Mouse (Mus musculus) neural tube, embryonic 13.5 days (tissue): Measurements from ENCODE around the gene Mast4. TPM values are rescaled to one million over a fixed set of nuclear protein-coding genes. Genes with fewer than 3 reads are reported as not detected.

Experiments used
- ATAC-seq: fragments of 200-750 bp; cut with Nextera tagmentation; 2 replicates; pipeline ENCODE4 v1.8.0; 2017; ENCODE audit warnings: low read depth, mild to moderate bottlenecking, moderate TSS enrichment, moderate library complexity
- H3K27ac ChIP-seq: fragments of 300-500 bp; sonication (generic); replicated peaks from 2 replicates; pipeline ENCODE4 v1.5.1; 2015; ENCODE audit warnings: moderate library complexity, mild to moderate bottlenecking, inconsistent platforms
- H3K27me3 ChIP-seq: fragments of 300-500 bp; sonication (generic); 2 replicates; pipeline ENCODE4 v1.6.1; 2015; ENCODE audit warnings: mild to moderate bottlenecking, inconsistent platforms
- H3K36me3 ChIP-seq: fragments of 300-500 bp; sonication (generic); 2 replicates; pipeline ENCODE4 v1.6.1; 2015; ENCODE audit warnings: mild to moderate bottlenecking, inconsistent platforms
- H3K4me1 ChIP-seq: fragments of 300-500 bp; sonication (generic); replicated peaks from 2 replicates; pipeline ENCODE4 v1.6.1; 2015; ENCODE audit warnings: inconsistent platforms
- H3K4me2 ChIP-seq: fragments of 300-500 bp; sonication (generic); 2 replicates; pipeline ENCODE4 v1.6.1; 2015; ENCODE audit warnings: inconsistent platforms, mild to moderate bottlenecking, moderate library complexity
- H3K4me3 ChIP-seq: fragments of 300-500 bp; sonication (generic); 2 replicates; pipeline ENCODE4 v1.5.1; 2015; ENCODE audit warnings: mild to moderate bottlenecking, inconsistent platforms
- H3K9ac ChIP-seq: fragments of 300-500 bp; sonication (generic); 2 replicates; pipeline ENCODE4 v1.6.1; 2015; ENCODE audit warnings: moderate library complexity, mild to moderate bottlenecking, inconsistent platforms
- H3K9me3 ChIP-seq: fragments of 300-500 bp; sonication (generic); 2 replicates; pipeline ENCODE4 v1.6.1; 2016; ENCODE audit warnings: inconsistent platforms
- WGBS: fragments of 180-500 bp; shearing (Covaris S2); methylation state at CpG from one replicate; pipeline ENCODE4 v1.1.7; 2015; 5-methylcytosine and 5-hydroxymethylcytosine counted together
- polyA plus RNA-seq: library from polyadenylated mRNA; unstranded; fragments of >200 nt; fragmentation: Nextera tagmentation; extraction: Ambion mirVana; gene quantifications from 2 replicates; pipeline ENCODE4 v1.2.1, GENCODE M21; 2015

Mast4 gene
- polyA plus RNA-seq, 1 experiment from 2014 or later, result 19.5 TPM

DNA sequence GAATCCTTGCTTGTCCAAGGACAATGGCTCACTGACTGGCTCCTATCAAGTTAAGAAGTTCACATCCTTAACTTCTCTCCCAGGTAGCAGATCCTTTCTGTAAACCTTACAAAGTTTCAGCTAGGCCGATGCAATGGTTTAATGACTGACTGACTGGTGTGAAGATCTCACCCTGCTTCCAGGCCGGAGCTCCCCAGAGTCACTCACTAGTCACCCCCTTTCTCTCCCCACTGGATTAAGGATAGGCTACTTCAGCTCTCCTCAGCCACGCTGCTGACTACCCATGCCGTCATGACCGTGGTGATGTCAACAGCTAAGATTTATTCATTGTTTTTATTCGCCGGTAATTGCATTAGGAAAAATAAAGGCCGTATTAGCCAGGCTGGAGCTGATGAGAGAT is 433.8 kb downstream of the Mast4 start:
- Histone ChIP-seq H3K4me3 (no peak overlapping the region), H3K27ac (no peak overlapping the region), H3K36me3 (no peaks in the 10 kb centered on the region), H3K4me1 (peaks cover 47% of the 10 kb centered on the region), H3K9ac (no peak overlapping the region), H3K27me3 (no peaks in the 10 kb centered on the region), H3K4me2 (no peak overlapping the region), H3K9me3 (no peaks in the 10 kb centered on the region)
- WGBS, result 59% methylated on average over 8 of the region's 8 CpGs
- no peak for ATAC-seq

DNA sequence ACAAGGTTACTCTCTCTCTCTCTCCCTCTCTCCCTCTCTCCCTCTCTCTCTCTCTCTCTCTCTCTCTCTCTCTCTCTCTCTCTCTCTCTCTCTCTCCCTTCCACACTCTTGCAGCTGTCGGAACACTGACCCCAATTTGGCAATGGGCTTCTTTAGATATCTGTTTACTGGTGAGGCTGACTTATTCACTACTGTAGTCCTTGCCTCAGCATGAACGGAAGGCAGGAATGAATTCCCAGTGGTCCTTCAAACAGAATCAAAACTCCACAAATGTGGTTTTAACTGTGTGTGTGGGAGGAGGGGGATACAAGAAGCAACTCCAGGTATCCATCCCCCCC is 434.2 kb downstream of the Mast4 start:
- Histone ChIP-seq H3K27me3 (no peaks in the 10 kb centered on the region), H3K9me3 (no peaks in the 10 kb centered on the region), H3K4me2 (no peak overlapping the region), H3K4me1 (peaks cover 47% of the 10 kb centered on the region), H3K9ac (no peak overlapping the region), H3K4me3 (no peak overlapping the region), H3K27ac (no peak overlapping the region), H3K36me3 (no peaks in the 10 kb centered on the region)
- 70% methylated on average over 2 of the region's 2 CpGs for WGBS
- ATAC-seq, result no peak

GRCm38 (mm10) chr13:102899253-102900082 is 434.8 kb downstream of the Mast4 start:
- WGBS, result 65% methylated on average over 9 of the region's 9 CpGs
- no peak for ATAC-seq

DNA sequence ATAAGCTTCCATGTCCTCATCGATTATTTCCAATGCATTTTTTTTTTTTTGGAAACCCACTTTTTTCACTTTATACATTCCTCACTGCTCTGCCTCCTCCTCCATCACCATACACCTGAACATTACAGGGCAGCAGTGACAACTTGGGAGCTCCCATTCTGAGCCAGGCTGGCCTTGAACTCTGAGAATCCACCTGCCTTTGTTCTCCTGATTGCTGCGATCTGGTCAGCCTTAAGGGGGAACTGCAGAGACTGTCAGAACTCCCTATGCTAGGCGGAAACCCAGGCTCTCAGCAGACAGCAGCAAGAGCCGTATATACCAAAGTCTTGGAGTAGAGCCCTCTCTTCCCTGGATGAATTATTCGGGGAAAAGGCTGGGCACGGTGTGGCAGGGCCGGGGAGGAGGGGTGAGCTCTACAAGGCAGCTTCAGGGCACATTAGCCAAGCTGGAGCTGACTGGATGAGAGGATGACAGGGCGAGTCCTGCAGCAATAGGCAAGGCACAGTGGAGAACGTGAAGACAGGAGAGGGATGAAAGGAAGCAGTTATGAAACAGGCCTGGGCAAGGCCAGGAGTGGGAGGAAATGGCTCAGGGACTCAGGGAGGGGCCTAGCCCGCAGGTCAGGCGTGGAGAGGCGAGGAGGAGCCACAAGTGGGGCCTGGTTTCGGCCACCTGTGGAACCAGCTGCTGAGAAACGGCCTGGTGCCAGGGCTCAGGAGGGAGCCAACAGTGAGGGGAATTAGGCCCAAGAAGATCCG is 435.7 kb downstream of the Mast4 start:
- Histone ChIP-seq H3K27ac (no peak overlapping the region), H3K9me3 (no peaks in the 10 kb centered on the region), H3K4me1 (peaks cover 58% of the 10 kb centered on the region), H3K9ac (no peak overlapping the region), H3K27me3 (no peaks in the 10 kb centered on the region), H3K4me2 (no peak overlapping the region), H3K36me3 (no peaks in the 10 kb centered on the region), H3K4me3 (no peak overlapping the region)
- WGBS, result 48% methylated on average over 15 of the region's 15 CpGs
- ATAC-seq, result no peak

More at GRCm38 (mm10) chr13:102899253-102900082, 434.8 kb downstream of the Mast4 start:
- Histone ChIP-seq H3K9ac (no peak overlapping the region), H3K36me3 (no peaks in the 10 kb centered on the region), H3K4me3 (no peak overlapping the region), H3K9me3 (no peaks in the 10 kb centered on the region), H3K4me2 (no peak overlapping the region), H3K27ac (no peak overlapping the region), H3K4me1 (peaks cover 50% of the 10 kb centered on the region), H3K27me3 (no peaks in the 10 kb centered on the region)

- H3K4me1 ChIP-seq, result peaks cover 62% of the 10 kb centered on the region
- H3K4me3 ChIP-seq, result no peak overlapping the region
- no peaks in the 10 kb centered on the region for H3K9me3 ChIP-seq
- no peak overlapping the region for H3K9ac ChIP-seq
- no peaks in the 10 kb centered on the region for H3K36me3 ChIP-seq
- H3K27ac ChIP-seq, result no peak overlapping the region
- no peak for ATAC-seq
- no peak overlapping the region for H3K4me2 ChIP-seq
- no peaks in the 10 kb centered on the region for H3K27me3 ChIP-seq
These were observed 438.0 kb downstream of the Mast4 start for GRCm38 (mm10) chr13:102896322-102896721.

DNA sequence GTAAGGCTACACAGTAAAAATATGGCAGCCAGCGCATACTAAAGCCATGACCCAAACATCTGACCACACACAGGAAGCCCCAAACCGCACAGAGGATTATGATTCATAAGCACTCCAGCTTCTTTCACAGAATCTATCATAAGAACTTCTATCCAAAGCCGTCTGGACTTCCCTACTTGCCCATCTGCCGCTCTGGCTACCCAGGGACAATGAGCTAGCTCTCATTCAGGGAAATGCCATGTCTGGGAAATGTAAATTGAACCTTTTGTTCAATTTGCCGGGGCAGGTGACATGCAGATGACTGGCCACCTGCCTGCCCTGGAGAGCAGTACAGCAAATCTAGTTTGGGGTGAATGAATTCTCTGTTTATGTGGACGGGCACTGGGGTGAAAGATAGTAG is 438.4 kb downstream of the Mast4 start:
- Histone ChIP-seq H3K27ac (no peak overlapping the region), H3K4me2 (no peak overlapping the region), H3K9me3 (no peaks in the 10 kb centered on the region), H3K27me3 (no peaks in the 10 kb centered on the region), H3K9ac (no peak overlapping the region), H3K36me3 (no peaks in the 10 kb centered on the region), H3K4me3 (no peak overlapping the region), H3K4me1 (peaks cover 58% of the 10 kb centered on the region)
- ATAC-seq, result no peak
- 46% methylated on average over 6 of the region's 6 CpGs for WGBS

GRCm38 (mm10) chr13:102894287-102895234 is 439.7 kb downstream of the Mast4 start:
- Histone ChIP-seq H3K27ac (no peak overlapping the region), H3K27me3 (no peaks in the 10 kb centered on the region), H3K9me3 (no peaks in the 10 kb centered on the region), H3K36me3 (no peaks in the 10 kb centered on the region), H3K4me3 (no peak overlapping the region), H3K9ac (no peak overlapping the region), H3K4me1 (peaks cover 51% of the 10 kb centered on the region), H3K4me2 (no peak overlapping the region; the same call in 1 of the 2 replicates)
- WGBS, result 25% methylated on average over 15 of the region's 15 CpGs
- no peak for ATAC-seq

GRCm38 (mm10) chr13:102892783-102893182 is 441.5 kb downstream of the Mast4 start:
- H3K4me3 ChIP-seq, result no peak overlapping the region
- no peak overlapping the region for H3K9ac ChIP-seq
- no peaks in the 10 kb centered on the region for H3K27me3 ChIP-seq
- H3K4me2 ChIP-seq, result no peak overlapping the region
- H3K27ac ChIP-seq, result no peak overlapping the region
- H3K9me3 ChIP-seq, result no peaks in the 10 kb centered on the region
- no peaks in the 10 kb centered on the region for H3K36me3 ChIP-seq
- ATAC-seq, result no peak
- 87% methylated on average over 3 of the region's 3 CpGs for WGBS
- peaks cover 38% of the 10 kb centered on the region for H3K4me1 ChIP-seq

GRCm38 (mm10) chr13:102889989-102890388 is 444.3 kb downstream of the Mast4 start:
- H3K36me3 ChIP-seq, result no peaks in the 10 kb centered on the region
- no peak overlapping the region for H3K27ac ChIP-seq
- no peak overlapping the region for H3K9ac ChIP-seq
- no peaks in the 10 kb centered on the region for H3K9me3 ChIP-seq
- no peaks in the 10 kb centered on the region for H3K27me3 ChIP-seq
- WGBS, result 79% methylated on average over 10 of the region's 10 CpGs
- ATAC-seq, result no peak
- H3K4me1 ChIP-seq, result peaks cover 19% of the 10 kb centered on the region
- H3K4me2 ChIP-seq, result no peak overlapping the region
- no peak overlapping the region for H3K4me3 ChIP-seq

DNA sequence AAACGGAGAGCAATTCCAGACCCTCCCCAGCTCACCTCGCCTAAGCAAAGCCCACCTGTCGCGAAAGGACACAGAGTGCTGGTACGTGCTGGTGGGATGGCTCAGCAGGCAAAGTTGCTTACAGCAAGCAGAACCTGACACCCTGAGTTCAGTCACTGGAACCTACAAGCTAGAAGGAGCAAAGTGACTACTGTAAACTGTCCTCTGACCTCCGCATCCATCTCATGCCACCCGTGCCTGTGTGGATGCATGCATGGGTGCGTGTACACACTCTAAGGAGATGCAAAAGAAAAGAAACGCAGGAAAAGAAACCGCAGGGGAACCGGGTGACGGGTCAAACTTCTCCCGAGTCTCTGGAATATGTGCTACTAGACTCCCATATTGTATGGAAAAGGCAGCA is 444.8 kb downstream of the Mast4 start:
- no peak for ATAC-seq
- H3K4me3 ChIP-seq, result no peak overlapping the region
- no peaks in the 10 kb centered on the region for H3K9me3 ChIP-seq
- no peaks in the 10 kb centered on the region for H3K36me3 ChIP-seq
- 93% methylated on average over 13 of the region's 13 CpGs for WGBS
- H3K4me2 ChIP-seq, result no peak overlapping the region
- no peaks in the 10 kb centered on the region for H3K27me3 ChIP-seq
- H3K27ac ChIP-seq, result no peak overlapping the region
- H3K9ac ChIP-seq, result no peak overlapping the region
- H3K4me1 ChIP-seq, result peaks cover 14% of the 10 kb centered on the region

DNA sequence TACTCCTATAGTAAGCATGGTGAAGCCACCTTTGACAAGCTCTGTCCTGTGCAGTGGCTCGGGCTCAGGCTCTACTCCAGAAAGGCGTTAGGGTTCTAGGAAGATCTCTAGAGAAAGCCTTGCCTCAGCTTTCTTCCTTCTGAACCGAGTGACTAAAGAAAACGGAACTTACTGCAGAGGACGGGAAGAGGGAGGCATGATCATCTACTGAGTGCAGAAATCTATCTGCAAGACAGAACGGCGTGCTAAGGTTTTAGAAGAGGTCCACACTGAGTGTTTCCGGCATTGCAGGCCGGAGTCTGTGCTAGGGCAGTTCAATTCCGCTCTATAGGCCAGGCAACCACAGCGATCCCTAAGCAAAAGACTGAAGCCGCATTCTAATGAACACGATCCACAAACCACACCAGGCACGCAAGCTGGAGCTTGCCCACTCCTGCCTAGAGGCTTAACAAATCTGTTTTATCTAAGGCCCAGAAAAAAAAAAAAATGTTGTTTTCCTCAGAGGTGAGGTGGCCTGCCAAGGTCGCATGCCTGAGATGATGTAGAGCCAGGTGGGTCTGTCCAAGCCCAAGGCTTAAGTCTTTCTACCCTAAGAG is 445.3 kb downstream of the Mast4 start:
- ATAC-seq, result no peak
- H3K27me3 ChIP-seq, result no peaks in the 10 kb centered on the region
- peaks cover 9% of the 10 kb centered on the region for H3K4me1 ChIP-seq
- WGBS, result 89% methylated on average over 15 of the region's 15 CpGs
- no peak overlapping the region for H3K4me3 ChIP-seq
- H3K27ac ChIP-seq, result no peak overlapping the region
- no peaks in the 10 kb centered on the region for H3K36me3 ChIP-seq
- no peak overlapping the region for H3K4me2 ChIP-seq
- no peaks in the 10 kb centered on the region for H3K9me3 ChIP-seq
- no peak overlapping the region for H3K9ac ChIP-seq
